Mouse (Mus musculus): ENCODE measurements at regions not wholly inside any gene's neighbourhood (a gene's known extent, or its start where the extent isn't known, plus 50 kb on each side); places are given as distances from the start of the nearest gene placed in this dataset.

DNA sequence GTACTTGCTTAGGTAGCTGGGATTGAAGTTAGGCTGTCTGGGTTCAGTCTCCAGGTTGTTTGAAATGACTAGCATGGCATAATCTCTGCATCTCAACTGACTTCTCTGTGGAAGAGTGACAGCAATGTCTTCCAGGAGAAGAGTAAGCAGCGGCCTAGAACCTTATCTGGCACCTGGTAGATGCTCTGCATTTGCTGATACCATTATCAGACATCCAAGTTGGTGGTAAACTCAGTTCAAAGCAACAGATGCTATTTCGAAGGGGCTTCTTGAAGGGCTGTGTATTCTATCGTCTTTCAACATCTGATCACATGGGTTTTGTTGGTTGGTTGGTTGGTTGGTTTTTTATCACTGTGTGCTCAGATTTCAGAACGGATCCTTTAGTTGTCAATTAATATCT is 424.7 kb upstream of the Adgrl2 start:
- no peak for DNase-seq (ENCODE audit: low spot score)

GRCm38 (mm10) chr3:149413114-149413513 is 422.8 kb upstream of the Adgrl2 start:
- DNase-seq (ENCODE audit: low spot score) = no peak

GRCm38 (mm10) chr3:149410518-149410917 is 420.2 kb upstream of the Adgrl2 start:
- DNase-seq (ENCODE audit: low spot score) = no peak

- DNase-seq (ENCODE audit: low spot score) = no peak
Observed at GRCm38 (mm10) chr3:149408858-149409257, 418.5 kb upstream of the Adgrl2 start.

GRCm38 (mm10) chr3:149405872-149406271 is 415.5 kb upstream of the Adgrl2 start:
- no peak for DNase-seq (ENCODE audit: low spot score)

DNA sequence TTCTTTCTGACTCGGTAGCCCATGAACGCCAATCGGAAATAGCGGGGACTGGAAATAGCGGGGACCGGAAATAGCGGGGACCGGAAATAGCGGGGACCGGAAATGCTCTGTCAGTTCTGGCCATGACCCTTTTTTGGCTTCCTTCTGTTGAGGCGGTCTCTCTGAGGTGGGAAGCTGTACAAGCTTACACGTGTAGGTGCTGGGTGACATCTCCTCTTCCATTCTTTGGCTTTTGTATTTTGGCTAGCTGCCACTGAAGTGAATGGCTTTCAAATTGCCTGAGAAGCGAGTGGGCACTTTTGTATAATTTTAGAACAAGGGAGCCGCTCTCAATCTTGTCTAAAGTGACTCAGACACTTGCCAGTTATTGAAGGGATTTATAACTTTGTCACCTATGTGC is 414.3 kb upstream of the Adgrl2 start:
- DNase-seq (ENCODE audit: low spot score) = no peak

DNA sequence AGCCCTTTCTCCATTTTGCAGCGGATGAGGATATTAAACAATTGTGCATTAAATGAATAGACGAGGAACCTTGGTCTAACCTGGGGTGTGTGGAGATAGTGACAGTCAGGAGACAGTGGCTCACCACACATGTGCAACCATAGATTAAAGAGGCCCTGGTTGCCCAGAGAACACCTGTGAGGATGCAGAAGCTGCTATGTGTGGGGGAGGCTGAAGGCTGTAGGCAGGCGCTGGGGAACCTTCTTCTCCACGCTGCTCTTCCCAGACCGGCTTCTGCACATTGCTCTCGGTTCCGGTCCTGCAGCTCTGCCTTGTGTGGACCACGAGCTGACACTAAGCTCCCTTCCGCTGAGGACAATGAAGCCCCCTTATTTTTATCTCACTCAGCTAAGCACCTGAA is 412.1 kb upstream of the Adgrl2 start:
- DNase-seq (ENCODE audit: low spot score) = no peak

DNA sequence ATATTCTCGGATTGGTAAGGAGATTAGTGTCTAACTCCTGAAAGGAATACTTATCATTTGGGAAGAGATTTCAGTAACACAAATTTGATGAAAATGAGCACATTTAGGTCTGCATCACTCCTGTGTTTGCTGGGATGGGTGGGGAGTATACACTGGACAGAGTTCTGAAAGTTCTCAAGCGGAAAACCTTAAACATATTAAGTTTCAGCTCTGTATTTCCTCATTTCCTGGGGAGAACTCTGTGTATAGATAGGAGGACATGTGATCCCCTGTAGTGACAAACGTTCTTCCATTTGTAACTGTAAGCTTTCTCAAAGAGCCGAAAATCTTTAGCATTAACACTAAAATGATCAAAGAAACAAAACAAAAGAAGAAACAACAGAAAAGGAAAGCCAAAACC is 404.7 kb upstream of the Adgrl2 start:
- no peak for DNase-seq (ENCODE audit: low spot score)

GRCm38 (mm10) chr3:149393317-149394172 is 403.2 kb upstream of the Adgrl2 start:
- no peak for DNase-seq (ENCODE audit: low spot score)

GRCm38 (mm10) chr3:149392164-149392563 is 401.8 kb upstream of the Adgrl2 start:
- DNase-seq (ENCODE audit: low spot score) = no peak

DNA sequence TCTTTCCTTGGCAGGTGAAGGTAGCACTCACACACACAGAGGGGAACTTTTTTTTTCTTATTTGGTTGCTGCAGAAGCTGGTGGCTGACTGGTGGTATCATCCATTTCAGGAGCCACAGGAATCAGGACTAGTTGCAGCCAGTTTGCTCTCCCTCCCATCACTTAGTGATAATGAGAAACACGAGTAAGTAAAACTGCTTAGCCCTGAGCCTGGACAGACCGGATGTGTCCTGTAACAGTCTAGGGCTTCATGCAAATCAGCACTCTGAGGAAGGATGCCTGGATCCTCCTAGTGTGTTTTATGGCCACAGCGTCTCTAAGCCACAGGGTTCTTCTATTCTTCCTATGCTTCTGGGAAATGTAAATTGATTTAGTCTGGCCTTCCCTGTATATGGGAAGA is 397.2 kb upstream of the Adgrl2 start:
- DNase-seq (ENCODE audit: low spot score) = no peak

DNA sequence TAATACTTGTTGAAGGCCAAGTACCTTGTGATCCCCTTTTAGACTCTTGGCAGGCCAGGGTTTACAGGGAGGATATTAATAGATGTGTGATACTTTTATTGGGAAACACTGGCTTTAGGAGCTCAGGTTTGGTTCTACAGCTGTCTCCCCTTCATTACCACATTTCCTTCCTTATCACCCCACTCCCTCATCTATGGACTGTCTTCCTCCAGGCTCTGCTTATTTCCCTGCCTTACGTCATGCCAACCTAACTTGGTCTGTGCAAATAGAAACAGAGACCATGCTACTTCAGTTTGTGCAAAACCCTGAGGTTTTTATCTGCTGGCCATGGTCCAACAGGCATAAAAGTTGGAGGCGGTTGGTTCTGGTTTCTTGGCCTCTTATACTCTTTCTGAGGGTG is 395.7 kb upstream of the Adgrl2 start:
- no peak for DNase-seq (ENCODE audit: low spot score)

- DNase-seq (ENCODE audit: low spot score) = no peak
Observed at GRCm38 (mm10) chr3:149385336-149385735, 395.0 kb upstream of the Adgrl2 start.

DNA sequence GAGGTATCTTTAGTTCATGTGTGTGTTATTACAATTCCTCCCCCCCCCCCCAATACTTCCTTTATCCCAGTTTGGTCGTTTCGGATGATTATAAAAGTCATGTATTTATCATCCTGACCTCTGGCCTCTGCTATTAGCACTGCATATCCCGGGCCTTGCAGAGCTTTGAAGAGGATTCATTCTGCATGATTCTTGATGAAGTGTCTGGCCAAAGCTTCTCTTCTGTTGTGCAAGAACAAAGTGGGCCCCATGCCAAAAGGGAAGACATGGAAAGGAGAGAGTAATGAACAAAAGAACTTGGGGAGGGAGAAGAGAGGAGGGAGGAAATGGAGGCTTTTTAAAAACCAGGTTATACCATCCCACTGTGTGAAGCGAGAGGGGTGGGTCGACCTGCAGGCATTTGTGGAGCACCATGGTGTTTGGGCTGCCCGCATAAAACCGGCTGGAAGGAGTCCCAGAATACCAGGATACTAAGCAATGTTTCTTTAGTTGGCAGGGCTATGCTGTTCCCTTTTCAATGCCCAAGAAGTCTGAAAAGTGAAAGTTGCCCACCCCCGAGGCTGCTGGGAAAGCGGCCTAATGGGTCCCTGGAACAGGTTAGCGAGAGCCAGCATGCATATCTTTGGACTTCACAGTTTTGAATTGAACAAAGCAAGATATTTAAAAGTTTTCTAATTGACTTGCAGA is 391.3 kb upstream of the Adgrl2 start:
- DNase-seq (ENCODE audit: low spot score) = peak; percentile 17

DNA sequence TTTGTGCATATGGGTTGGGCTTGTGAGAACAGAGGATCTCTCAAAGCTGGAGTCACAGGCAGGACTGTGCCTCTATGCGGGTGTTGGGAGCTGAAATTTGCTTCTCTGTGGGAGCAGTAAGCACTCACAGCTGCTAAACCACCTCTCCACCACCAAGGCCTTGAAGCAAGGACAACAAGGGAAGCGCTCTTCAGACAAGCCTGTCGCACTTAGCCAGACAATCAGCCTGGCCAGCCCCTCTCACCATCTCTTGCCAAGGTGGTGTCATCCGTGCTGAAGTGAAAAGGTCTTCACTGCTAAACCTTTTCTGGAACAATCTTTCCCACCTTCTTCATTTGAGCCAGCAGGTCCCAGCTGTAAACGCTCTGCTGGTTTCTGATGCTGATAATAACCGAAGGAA is 390.7 kb upstream of the Adgrl2 start:
- peak; percentile 43 for DNase-seq (ENCODE audit: low spot score)

GRCm38 (mm10) chr3:149379866-149380472 is 389.6 kb upstream of the Adgrl2 start:
- no peak for DNase-seq (ENCODE audit: low spot score)

DNA sequence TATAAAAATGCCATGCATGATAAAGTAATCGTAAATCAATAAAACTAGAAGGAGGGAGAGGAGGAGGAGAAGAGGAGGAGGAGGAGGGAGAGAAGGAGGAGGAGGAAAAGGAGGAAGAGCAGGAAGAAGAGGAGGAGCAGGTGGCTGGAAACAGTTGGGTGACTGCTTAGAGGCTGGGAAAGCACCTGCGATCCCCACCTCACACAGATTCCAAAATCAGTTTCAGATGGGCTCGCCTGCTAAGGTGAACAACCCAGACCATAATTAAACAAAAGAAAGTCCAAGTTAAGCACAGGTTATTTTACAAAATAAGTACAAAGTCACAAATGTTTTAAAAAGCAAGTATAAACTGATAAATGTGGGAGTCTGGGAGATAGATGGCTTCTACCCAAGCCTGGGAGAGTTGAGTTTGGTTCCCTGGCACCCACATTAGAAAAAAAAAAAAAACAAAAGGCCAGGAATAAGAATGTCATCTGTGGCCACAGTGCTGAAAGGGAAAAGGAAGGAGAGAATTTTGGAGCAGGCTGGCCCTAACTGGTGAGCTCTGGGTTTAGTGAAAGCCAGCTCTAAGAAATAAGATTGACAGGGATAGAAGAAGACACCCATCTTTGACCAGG is 389.0 kb upstream of the Adgrl2 start:
- DNase-seq (ENCODE audit: low spot score) = no peak

GRCm38 (mm10) chr3:149371439-149371838 is 381.1 kb upstream of the Adgrl2 start:
- no peak for DNase-seq (ENCODE audit: low spot score)

GRCm38 (mm10) chr3:149370517-149371227 is 380.3 kb upstream of the Adgrl2 start:
- DNase-seq (ENCODE audit: low spot score) = no peak

DNA sequence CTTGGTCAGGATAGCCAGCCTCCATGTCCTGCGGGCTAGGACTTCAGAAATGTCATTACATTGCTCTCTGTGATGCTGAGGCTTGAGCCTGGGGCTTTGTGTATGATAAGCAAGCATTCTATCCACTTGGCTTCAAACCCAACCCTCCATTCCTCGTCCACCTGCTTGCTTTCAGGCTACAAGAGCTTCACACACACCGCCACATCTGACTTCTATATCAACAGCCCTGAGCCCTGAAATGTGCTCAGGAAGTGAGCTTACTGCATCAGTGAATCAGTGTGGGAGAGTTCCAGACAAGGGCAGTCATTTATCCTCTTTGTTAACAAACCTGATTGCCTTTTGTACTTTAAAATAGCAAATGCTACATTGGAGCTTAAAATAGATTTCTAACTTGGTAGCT is 377.5 kb upstream of the Adgrl2 start:
- DNase-seq (ENCODE audit: low spot score) = no peak

DNA sequence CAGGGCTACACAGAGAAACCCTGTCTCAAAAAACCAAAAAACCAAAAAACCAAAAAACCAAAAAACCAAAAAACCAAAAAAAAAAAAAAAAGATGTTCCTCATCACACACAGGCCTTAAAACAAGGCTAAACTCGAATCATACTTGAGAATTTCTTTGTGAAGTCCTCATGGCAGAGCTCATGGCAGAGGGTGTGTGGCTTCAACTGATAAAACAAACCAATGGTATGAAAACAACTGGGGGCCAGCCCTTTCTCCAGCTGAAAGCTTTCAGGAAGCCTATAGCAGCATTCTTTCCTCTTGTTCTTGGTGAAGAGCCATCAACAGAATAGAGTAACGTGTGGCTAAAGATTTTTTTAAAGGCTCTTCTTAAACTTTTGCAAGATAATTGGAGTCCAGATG is 369.8 kb upstream of the Adgrl2 start:
- DNase-seq (ENCODE audit: low spot score) = no peak

- DNase-seq (ENCODE audit: low spot score) = no peak
Observed at GRCm38 (mm10) chr3:149358570-149359193, 368.3 kb upstream of the Adgrl2 start.
